Mouse (Mus musculus): ENCODE results near the gene Ctbs. TPM values are rescaled to one million over a fixed set of nuclear protein-coding genes. Genes with fewer than 3 reads are reported as not detected.
"Not testable (repeated sequence)": the region's sequence is repeated elsewhere in the genome, so short reads cannot be mapped to it uniquely, and the experiment has no call there.

Ctbs gene
- total and polyA plus RNA-seq, 2 experiments from 2014 or later = 4.4 to 9.9 TPM

GRCm38 (mm10) chr3:146426489-146426888 is 23.1 kb upstream of the Ctbs start:
- no peaks in the 10 kb centered on the region for H3K4me1 ChIP-seq (ENCODE audit: insufficient read depth)
- no peak for TF ChIP-seq CTCF (IDR thresholded peaks at IDR 0.05; ENCODE audit: low read depth)
- peaks cover 58% of the 10 kb centered on the region for H3K36me3 ChIP-seq (ENCODE audit: insufficient read depth)
- H3K4me3 ChIP-seq (ENCODE audit: low read depth, low read length) = no peak overlapping the region
- 67% methylated on average over 8 of the region's 8 CpGs for WGBS
- H3K27me3 ChIP-seq (ENCODE audit: insufficient read depth, low read length) = no peaks in the 10 kb centered on the region
- H3K9ac ChIP-seq = no peak overlapping the region
- DNase-seq (no peak), ATAC-seq (peak; percentile 70)
- no peak overlapping the region for H3K27ac ChIP-seq (ENCODE audit: low read depth, low read length)
- H3K9me3 ChIP-seq (ENCODE audit: low read length) = no peaks in the 10 kb centered on the region
- no peak overlapping the region for H3K4me2 ChIP-seq (ENCODE audit: low read depth)

GRCm38 (mm10) chr3:146433063-146433462 is 16.5 kb upstream of the Ctbs start:
- not testable (repeated sequence) for H3K9ac ChIP-seq; ATAC-seq; H3K27ac ChIP-seq (ENCODE audit: low read depth, low read length); H3K4me2 ChIP-seq (ENCODE audit: low read depth); H3K4me3 ChIP-seq (ENCODE audit: low read depth, low read length); H3K4me1 ChIP-seq (ENCODE audit: insufficient read depth); H3K27me3 ChIP-seq (ENCODE audit: insufficient read depth, low read length); DNase-seq; H3K9me3 ChIP-seq (ENCODE audit: low read length)
- H3K36me3 ChIP-seq (ENCODE audit: insufficient read depth) = peaks cover 68% of the 10 kb centered on the region
- WGBS = 93% methylated on average over 11 of the region's 11 CpGs

GRCm38 (mm10) chr3:146433681-146434350 is 15.8 kb upstream of the Ctbs start:
- WGBS = 78% methylated on average over 14 of the region's 14 CpGs
- Histone ChIP-seq H3K4me2 (ENCODE audit: low read depth) (no peak overlapping the region), H3K9ac (no peak overlapping the region), H3K36me3 (ENCODE audit: insufficient read depth) (peaks cover 68% of the 10 kb centered on the region), H3K4me1 (ENCODE audit: insufficient read depth) (no peaks in the 10 kb centered on the region), H3K27ac (ENCODE audit: low read depth, low read length) (no peak overlapping the region), H3K27me3 (ENCODE audit: insufficient read depth, low read length) (no peaks in the 10 kb centered on the region), H3K4me3 (ENCODE audit: low read depth, low read length) (no peak overlapping the region), H3K9me3 (ENCODE audit: low read length) (no peaks in the 10 kb centered on the region)
- no peak for TF ChIP-seq CTCF (IDR thresholded peaks at IDR 0.05; ENCODE audit: low read depth)
- no peak for DNase-seq
- ATAC-seq = peak; percentile 32

GRCm38 (mm10) chr3:146434686-146435085 is 14.9 kb upstream of the Ctbs start:
- Histone ChIP-seq H3K36me3 (ENCODE audit: insufficient read depth) (peaks cover 66% of the 10 kb centered on the region), H3K9ac (no peak overlapping the region), H3K4me2 (ENCODE audit: low read depth) (no peak overlapping the region), H3K4me1 (ENCODE audit: insufficient read depth) (no peaks in the 10 kb centered on the region), H3K9me3 (ENCODE audit: low read length) (no peaks in the 10 kb centered on the region), H3K27ac (ENCODE audit: low read depth, low read length) (no peak overlapping the region), H3K27me3 (ENCODE audit: insufficient read depth, low read length) (no peaks in the 10 kb centered on the region), H3K4me3 (ENCODE audit: low read depth, low read length) (no peak overlapping the region)
- WGBS = 91% methylated on average over 8 of the region's 8 CpGs
- TF ChIP-seq CTCF (IDR thresholded peaks at IDR 0.05; ENCODE audit: low read depth) = no peak
- DNase-seq (no peak), ATAC-seq (no peak)

GRCm38 (mm10) chr3:146435533-146435932 is 14.1 kb upstream of the Ctbs start:
- no peak overlapping the region for H3K9ac ChIP-seq
- no peak for DNase-seq
- no peak overlapping the region for H3K27ac ChIP-seq (ENCODE audit: low read depth, low read length)
- H3K4me1 ChIP-seq (ENCODE audit: insufficient read depth) = no peaks in the 10 kb centered on the region
- no peak overlapping the region for H3K4me3 ChIP-seq (ENCODE audit: low read depth, low read length)
- ATAC-seq = no peak
- TF ChIP-seq CTCF (IDR thresholded peaks at IDR 0.05; ENCODE audit: low read depth) = no peak
- H3K36me3 ChIP-seq (ENCODE audit: insufficient read depth) = peaks cover 71% of the 10 kb centered on the region
- H3K4me2 ChIP-seq (ENCODE audit: low read depth) = no peak overlapping the region
- 91% methylated on average over 11 of the region's 11 CpGs for WGBS
- H3K27me3 ChIP-seq (ENCODE audit: insufficient read depth, low read length) = no peaks in the 10 kb centered on the region
- H3K9me3 ChIP-seq (ENCODE audit: low read length) = no peaks in the 10 kb centered on the region

- no peak overlapping the region for H3K27ac ChIP-seq (ENCODE audit: low read depth, low read length)
- WGBS = 96% methylated on average over 8 of the region's 8 CpGs
- no peak overlapping the region for H3K9ac ChIP-seq
- no peak for TF ChIP-seq CTCF (IDR thresholded peaks at IDR 0.05; ENCODE audit: low read depth)
- ATAC-seq = no peak
- no peak overlapping the region for H3K4me2 ChIP-seq (ENCODE audit: low read depth)
- no peak overlapping the region for H3K4me3 ChIP-seq (ENCODE audit: low read depth, low read length)
- H3K4me1 ChIP-seq (ENCODE audit: insufficient read depth) = no peaks in the 10 kb centered on the region
- peaks cover 67% of the 10 kb centered on the region for H3K36me3 ChIP-seq (ENCODE audit: insufficient read depth)
- no peak for DNase-seq
- no peaks in the 10 kb centered on the region for H3K27me3 ChIP-seq (ENCODE audit: insufficient read depth, low read length)
- H3K9me3 ChIP-seq (ENCODE audit: low read length) = no peaks in the 10 kb centered on the region
Measured at GRCm38 (mm10) chr3:146436114-146436513, 13.5 kb upstream of the Ctbs start.

- no peak for DNase-seq
- 90% methylated on average over 12 of the region's 12 CpGs for WGBS
- no peak for ATAC-seq
- TF ChIP-seq CTCF (IDR thresholded peaks at IDR 0.05; ENCODE audit: low read depth) = no peak
- Histone ChIP-seq H3K4me2 (ENCODE audit: low read depth) (no peak overlapping the region), H3K9ac (no peak overlapping the region), H3K27ac (ENCODE audit: low read depth, low read length) (no peak overlapping the region), H3K27me3 (ENCODE audit: insufficient read depth, low read length) (no peaks in the 10 kb centered on the region), H3K4me3 (ENCODE audit: low read depth, low read length) (no peak overlapping the region), H3K9me3 (ENCODE audit: low read length) (no peaks in the 10 kb centered on the region), H3K4me1 (ENCODE audit: insufficient read depth) (no peaks in the 10 kb centered on the region), H3K36me3 (ENCODE audit: insufficient read depth) (peaks cover 48% of the 10 kb centered on the region)
Measured at GRCm38 (mm10) chr3:146440011-146440410, 9.6 kb upstream of the Ctbs start.
